Mouse (Mus musculus): ENCODE data around the gene Pou6f1. TPM values are rescaled to one million over a fixed set of nuclear protein-coding genes. Genes with fewer than 3 reads are reported as not detected.

Gene Pou6f1
- total and polyA plus RNA-seq, 3 experiments: 1.7 to 9.1 (median 7.4) TPM

DNA sequence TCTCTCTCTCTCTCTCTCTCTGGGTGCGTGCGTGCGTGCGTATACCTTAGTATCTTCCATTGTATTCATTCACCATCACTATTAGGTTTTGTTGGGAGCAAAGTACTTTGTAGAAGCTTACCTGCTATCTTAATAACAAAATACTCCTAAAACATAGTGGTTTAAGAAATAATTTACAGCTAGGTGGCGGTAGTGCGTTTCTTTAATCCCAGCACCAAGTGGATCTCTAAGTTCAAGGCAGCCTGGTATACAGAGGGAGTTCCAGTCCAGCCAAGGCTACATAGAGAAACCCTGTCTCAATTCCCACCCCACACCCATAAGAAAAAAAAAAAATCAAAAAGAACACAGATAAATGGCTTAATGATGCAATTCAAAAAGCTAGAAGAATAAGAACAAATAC lies 61.9 kb downstream of the Pou6f1 start:
- peak; percentile 71 for DNase-seq (ENCODE audit: extremely low read depth)
- H3K27ac ChIP-seq (ENCODE audit: insufficient read depth, low read depth): no peak overlapping the region
- H3K9me3 ChIP-seq (replicated peaks; ENCODE audit: low read length): no peaks in the 10 kb centered on the region
- H3K9ac ChIP-seq (ENCODE audit: insufficient read depth, low read depth): no peak overlapping the region
- no peaks in the 10 kb centered on the region for H3K4me1 ChIP-seq (ENCODE audit: control insufficient read depth in 1 of 2, insufficient read depth in 2 of 2)
- H3K27me3 ChIP-seq (replicated peaks): no peaks in the 10 kb centered on the region
- TF ChIP-seq SIN3A (IDR thresholded peaks at IDR 0.05; ENCODE audit: low read length) (no peak), ZMIZ1 (IDR thresholded peaks at IDR 0.05; ENCODE audit: low read depth, low read length) (no peak), CHD2 (IDR thresholded peaks at IDR 0.05; ENCODE audit: low read length) (no peak), BHLHE40 (IDR thresholded peaks at IDR 0.05; ENCODE audit: low read depth, low read length) (no peak), ZKSCAN1 (IDR thresholded peaks at IDR 0.05; ENCODE audit: borderline replicate concordance, low read depth, low read length) (no peak), KAT2A (IDR thresholded peaks at IDR 0.05; ENCODE audit: insufficient replicate concordance, low read length) (no peak), JUND (conservative IDR thresholded peaks at IDR 0.05; ENCODE audit: low read depth, low read length) (no peak), MAFK (IDR thresholded peaks at IDR 0.05; ENCODE audit: insufficient replicate concordance, low read length) (no peak), UBTF (IDR thresholded peaks at IDR 0.05; ENCODE audit: low read depth, low read length) (no peak), JUN (IDR thresholded peaks at IDR 0.05; ENCODE audit: insufficient read depth, low read depth, low read length) (no peak), CTCF (conservative IDR thresholded peaks at IDR 0.05 in 1 of 2, IDR thresholded peaks at IDR 0.05 in 1 of 2; ENCODE audit: low read depth in 2 of 2, low read length in 2 of 2) (peak; percentile 18 to 90; a peak in 2 of 4 replicates), SMC3 (IDR thresholded peaks at IDR 0.05; ENCODE audit: low read depth, low read length) (peak; percentile 86), MXI1 (IDR thresholded peaks at IDR 0.05; ENCODE audit: low read depth, low read length) (no peak), RCOR1 (conservative IDR thresholded peaks at IDR 0.05; ENCODE audit: low read depth, low read length) (no peak), RAD21 (IDR thresholded peaks at IDR 0.05; ENCODE audit: low read depth, low read length) (peak; percentile 89), ELF1 (IDR thresholded peaks at IDR 0.05; ENCODE audit: low read depth, low read length) (no peak), ZNF384 (IDR thresholded peaks at IDR 0.05; ENCODE audit: low read depth, low read length) (peak; percentile 33), GABPA (IDR thresholded peaks at IDR 0.05; ENCODE audit: insufficient replicate concordance, low read depth, low read length) (no peak), MAX (IDR thresholded peaks at IDR 0.05; ENCODE audit: low read length) (no peak), CHD1 (IDR thresholded peaks at IDR 0.05; ENCODE audit: low read depth, low read length) (no peak), MYC (IDR thresholded peaks at IDR 0.05; ENCODE audit: low read depth, low read length) (no peak), USF2 (conservative IDR thresholded peaks at IDR 0.05; ENCODE audit: low read depth, low read length) (no peak), USF1 (IDR thresholded peaks at IDR 0.05; ENCODE audit: low read depth, low read length) (no peak), IRF4 (IDR thresholded peaks at IDR 0.05; ENCODE audit: low read depth, low read length) (no peak), NRF1 (IDR thresholded peaks at IDR 0.05; ENCODE audit: low read depth, low read length) (no peak), ETS1 (conservative IDR thresholded peaks at IDR 0.05; ENCODE audit: low read depth, low read length) (no peak), ZC3H11A (IDR thresholded peaks at IDR 0.05; ENCODE audit: low read depth, low read length) (0 out of 2 replicates have a peak, but pooled peaks have one; percentile 26)
- peaks cover 4% of the 10 kb centered on the region; the same call in 1 of the 2 replicates for H3K79me2 ChIP-seq (replicated peaks; ENCODE audit: control insufficient read depth, extremely low read depth, insufficient read depth, poor library complexity, severe bottlenecking)
- no peak overlapping the region for H3K4me2 ChIP-seq (ENCODE audit: insufficient read depth, low read depth, poor library complexity, severe bottlenecking)
- in situ Hi-C loops (cut with MboI; ENCODE audit: low pct_ligation_motif_present, low pct_unique_long_range_greater_than_20kb, low sequenced_read_pairs): loop anchor here (10.0 kb wide), 1 partner anchor 137 kb away; no protein-coding TSS in a partner anchor
- no peak overlapping the region for H3K4me3 ChIP-seq (replicated peaks in 1 of 3; ENCODE audit: low read depth in 2 of 3, low read length in 2 of 3, poor library complexity in 1 of 3)
- peaks cover 4 to 39% of the 10 kb centered on the region in 2 experiments for H3K36me3 ChIP-seq (replicated peaks in 1 of 2; ENCODE audit: control insufficient read depth in 1 of 2, insufficient read depth in 1 of 2, low read length in 1 of 2)
- dilution Hi-C loops (cut with MboI; ENCODE audit: extremely low pct_ligation_motif_present, extremely low pct_unique_long_range_greater_than_20kb, low sequenced_read_pairs): no loop called here

Data from CH12.LX (cell line).